Mouse (Mus musculus) kidney, adult 2 months (tissue): ENCODE measurements around the gene Usp53.

Experiments
- CTCF ChIP-seq: fragments of 200-500 bp; conservative IDR thresholded peaks from 2 replicates; pipeline ENCODE4 v1.5.1; 2011; ENCODE audit warnings: low read depth, mild to moderate bottlenecking, control low read depth, low read length, moderate library complexity, mixed read lengths; ENCODE audit not compliant: insufficient read depth, insufficient read length
- POLR2A ChIP-seq: fragments of 200-500 bp; IDR thresholded peaks from one replicate; pipeline ENCODE4 v1.6.1; 2011; ENCODE audit warnings: low read depth, low read length, control low read depth

DNA sequence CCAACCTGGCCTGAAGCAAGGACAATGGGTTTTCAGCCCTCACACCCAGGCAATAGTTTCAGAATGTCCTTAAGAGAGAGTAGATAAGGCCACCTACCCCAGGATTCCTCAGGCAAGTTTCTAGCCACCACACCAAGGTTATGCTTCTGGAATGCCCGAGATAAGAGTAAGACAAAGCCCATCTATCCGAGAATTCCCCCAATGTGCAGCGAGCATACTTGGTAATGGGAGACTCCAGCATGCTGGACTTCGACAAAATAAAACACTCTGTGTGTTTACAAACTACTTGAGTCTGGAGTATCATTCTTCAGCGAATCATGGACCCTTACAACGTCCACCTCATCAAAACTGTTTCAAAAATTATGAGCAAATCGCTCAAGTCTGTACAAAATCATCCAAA is 61.2 kb downstream of the Usp53 start:
- TF ChIP-seq POLR2A (no peak), CTCF (no peak)
